Mouse (Mus musculus) right cerebral cortex, postnatal 10 days (tissue): ENCODE data around the gene Tbc1d13.
"Not testable (repeated sequence)": the region's sequence is repeated elsewhere in the genome, so short reads cannot be mapped to it uniquely, and the experiment has no call there.

Source experiments
- DNase-seq, 2 experiments: peaks; one replicate each; pipeline ENCODE4 v3.0.0; 2021; ENCODE audit warnings: low spot score in 2 of 2

The Tbc1d13 gene

DNA sequence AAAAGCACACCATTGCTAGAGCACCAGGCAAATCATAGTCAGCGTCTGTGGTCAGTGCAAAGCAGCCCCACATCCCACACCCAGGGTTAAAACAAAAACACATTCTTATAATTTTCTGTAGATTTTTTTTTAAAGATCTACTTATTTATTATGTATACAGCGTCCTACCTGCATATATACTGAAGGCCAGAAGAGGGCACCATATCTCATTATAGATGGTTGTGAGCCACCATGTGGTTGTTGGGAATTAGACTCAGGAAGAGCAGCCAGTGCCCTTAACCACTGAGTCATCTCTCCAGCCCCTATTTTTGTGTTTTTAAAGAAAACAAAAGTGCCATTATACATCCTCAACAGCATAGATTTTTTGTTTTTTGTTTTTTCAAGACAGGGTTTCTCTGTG lies 4.8 kb upstream of the Tbc1d13 start:
- no peak for DNase-seq

DNA sequence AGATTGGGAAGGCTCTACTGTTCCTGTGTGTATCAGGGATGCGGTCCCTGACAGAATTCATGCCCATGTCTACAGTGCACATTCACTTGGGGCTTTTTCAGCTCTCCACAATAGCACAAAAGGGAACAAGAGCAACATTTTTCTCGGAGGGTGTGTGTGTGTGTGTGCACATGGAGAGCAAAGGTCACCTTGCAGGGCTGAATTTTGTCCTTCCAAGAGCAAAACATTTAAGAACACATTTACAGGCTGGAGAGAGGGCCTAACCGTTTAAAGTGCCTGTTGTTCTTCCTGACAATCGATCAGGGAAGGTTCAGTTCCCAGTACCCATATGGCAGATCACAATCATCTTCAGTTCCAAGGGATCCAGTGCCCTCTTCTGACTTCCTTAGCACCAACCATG lies 3.4 kb upstream of the Tbc1d13 start:
- DNase-seq = no peak

DNA sequence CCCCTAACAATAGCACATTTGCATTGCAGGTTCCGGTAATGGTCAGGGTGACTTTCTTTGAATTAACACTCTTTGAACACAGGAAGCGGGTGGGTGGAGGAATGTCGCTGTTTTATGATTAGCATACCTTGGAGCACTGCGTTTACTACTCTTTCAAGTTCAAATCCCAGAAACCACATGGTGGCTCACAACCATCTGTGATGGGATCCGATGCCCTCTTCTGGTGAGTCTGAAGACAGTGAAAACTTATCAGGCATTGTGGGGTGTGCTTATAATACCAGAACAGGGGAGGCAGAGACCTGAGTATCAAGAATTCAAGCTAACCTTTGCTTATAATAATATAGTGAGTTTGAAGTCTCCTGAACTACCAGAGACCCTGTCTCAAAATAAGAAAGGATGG lies 2.3 kb upstream of the Tbc1d13 start:
- DNase-seq = not testable (repeated sequence)

DNA sequence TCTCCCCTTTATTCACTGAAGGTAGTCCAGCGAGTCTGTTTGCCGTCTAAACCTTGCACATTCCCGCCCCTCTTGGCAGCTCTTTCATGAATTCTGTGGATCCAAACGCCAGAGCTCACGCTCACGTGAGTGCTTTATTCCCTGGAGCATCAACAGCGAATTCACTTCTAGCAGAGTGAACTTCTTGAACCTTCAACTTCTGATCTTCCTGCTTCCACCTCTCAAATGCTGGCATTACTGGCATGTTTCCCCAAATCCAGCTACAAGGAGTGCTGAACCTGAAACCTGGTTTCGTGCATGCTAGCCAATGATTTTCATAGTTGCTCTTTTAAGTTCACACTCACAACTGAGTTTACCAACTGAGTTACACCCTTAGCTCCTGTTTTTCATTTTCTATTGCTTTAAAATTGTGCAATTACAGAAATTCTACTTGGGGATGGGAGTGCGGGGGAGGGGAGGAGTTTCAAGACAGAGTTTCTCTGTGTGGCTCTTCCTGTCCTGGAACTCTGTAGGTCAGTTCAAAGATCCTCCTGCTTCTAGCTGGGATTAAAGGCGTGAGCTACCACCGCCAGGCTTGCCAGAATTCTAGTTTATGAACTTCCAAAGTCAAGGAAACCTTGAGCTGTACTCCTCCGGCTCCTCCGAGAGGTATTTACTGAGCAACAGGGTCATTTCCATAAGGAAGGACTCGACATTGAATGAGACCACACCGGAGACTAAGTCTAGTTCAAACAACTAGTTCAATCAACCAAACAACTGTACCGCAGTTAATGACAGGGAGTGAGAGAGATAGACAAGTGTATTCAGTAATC lies 539 bp upstream of the Tbc1d13 start:
- no peak for DNase-seq

DNA sequence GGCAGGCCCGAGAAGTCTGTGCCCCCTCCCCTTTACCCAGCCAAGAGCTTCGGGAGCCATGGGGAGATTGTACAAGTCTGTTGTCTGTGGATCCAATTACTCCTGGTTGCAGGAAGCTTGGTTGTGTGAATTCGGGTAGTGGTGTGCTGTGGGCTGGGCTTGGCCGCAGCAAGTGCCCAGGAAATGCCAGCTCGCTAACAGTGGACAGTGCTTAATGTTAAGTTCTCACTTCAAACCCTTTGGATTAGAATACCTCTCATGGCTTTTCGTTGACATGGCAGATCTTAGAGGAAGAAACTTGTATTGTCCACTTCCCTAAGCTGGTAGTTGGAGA lies 799 bp downstream of the Tbc1d13 start:
- no peak for DNase-seq

DNA sequence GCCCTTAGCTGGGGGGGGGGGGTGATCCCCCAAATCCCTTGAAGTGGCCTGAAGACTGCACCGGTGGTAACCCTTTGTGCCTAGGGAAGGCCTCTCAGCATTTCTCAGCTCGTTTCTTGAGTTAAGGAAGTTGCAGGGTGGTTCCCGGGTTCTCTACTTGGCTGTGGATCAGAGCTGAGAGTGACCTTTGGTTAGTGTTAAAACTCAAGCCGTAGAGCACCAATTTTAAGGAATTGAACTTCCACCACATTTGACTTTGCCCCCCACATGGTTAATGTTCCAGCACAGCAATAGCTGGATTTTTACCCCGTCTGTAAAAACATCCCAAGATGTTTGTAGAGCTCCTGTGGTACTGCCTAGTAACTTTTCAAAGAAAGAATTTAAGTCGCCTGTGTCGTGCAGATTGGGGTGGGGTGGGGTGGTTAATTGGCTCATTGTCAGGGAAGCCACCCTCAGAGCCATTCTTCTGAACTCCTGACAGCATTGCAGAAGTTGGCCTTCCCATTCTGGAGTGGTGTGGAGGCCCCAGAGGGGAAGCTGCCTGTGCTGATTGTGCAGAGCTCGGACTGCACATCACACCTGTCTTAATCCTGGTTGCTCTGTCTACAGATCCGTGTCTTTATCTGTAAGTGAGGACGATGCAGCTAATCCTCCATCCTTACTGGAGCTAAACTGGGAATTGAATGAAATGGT lies 1.5 kb downstream of the Tbc1d13 start:
- DNase-seq = no peak

DNA sequence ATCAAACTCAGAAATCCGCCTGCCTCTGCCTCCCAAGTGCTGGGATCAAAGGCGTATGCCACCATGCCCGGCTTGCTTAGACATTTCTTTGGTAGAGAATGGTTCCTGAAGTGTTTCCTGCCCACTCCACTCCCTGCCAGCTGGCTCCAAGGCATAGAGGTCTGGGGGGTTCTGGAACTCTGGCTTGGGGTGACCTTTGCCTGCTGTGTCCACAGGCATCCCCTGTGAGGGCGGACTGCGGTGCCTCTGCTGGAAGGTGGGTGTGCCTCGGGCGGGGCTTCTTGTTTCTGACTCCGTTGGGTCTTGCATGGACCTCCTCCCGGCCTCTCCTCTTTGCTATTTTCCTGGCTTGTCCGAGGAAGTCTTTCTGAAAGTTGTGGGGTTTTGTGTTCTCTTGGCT lies 2.9 kb downstream of the Tbc1d13 start:
- no peak for DNase-seq

DNA sequence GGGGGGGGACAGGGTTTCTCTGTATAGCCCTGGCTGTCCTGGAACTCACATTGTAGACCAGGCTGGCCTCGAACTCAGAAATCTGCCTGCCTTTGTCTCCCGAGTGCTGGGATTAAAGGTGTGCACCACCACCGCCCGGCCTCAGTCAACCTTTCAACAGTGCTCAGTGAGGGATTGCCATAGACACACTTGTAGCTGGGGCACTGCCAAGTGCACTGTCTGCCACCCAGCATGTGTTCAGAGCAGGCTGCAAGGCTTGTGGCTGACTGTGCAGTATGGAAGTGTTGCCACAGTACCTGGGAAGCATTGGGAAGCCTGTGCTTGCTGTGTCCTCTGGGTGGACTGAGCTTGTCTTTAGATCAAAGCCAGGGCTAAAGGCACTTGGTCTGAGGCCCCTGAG lies 6.5 kb downstream of the Tbc1d13 start:
- not testable (repeated sequence) for DNase-seq

DNA sequence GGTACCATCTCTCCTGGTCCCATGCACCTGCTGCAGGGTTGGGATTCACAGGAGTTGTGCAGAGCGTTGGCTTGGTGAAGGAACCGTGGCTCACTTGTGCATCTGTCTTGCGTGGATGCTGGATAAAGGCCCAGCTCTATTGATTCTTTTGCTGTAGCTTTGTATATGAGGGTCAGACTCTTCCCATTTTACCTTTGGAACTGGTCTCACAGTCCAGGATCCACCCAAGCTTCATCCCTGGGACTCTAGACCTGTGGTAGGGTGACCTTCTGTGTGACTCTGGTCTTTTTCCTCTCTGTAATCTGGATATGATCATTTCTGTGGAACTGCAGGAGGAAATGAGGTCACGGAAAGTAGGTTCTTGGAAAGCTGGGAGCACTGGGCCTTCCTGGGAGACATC lies 10.9 kb downstream of the Tbc1d13 start:
- DNase-seq = no peak

DNA sequence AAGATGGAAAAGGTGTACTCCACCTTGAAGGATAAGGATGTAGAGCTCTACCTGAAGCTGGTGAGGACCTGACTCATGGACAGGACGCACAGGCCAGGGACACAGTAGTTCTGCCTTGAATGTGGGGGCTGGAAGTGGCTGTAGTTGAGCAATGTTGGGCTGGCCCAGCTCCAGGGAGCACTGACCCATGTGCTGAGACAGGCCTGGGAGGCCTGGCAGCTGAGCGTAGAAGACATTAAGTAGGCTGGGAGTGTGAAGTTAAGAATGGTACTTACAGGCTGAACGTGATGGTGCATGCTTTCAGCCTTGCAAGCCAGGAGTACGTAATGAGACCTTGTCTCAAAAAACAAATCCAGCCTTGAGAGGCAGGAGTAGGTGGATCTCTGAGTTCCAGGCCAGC lies 13.9 kb downstream of the Tbc1d13 start:
- DNase-seq = no peak

DNA sequence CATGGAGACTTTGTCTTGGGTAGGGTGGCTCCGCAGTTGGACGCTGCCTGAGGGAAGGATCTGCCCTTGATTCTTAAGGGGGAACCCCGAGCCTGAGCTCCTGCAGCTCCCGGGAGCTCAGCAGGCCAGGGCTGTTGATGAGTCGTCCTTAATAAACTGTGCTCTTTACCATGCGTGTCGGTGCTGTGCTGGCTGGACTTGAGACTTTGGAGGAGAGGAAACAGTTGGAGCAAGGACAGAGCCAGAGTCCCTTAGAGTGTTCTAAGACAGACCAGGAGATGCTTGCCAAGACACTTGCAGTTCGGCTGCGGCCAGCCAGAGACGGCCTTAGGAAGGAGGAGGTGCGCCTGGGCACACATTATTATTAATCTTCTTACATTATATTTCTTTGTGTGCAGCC lies 18.3 kb downstream of the Tbc1d13 start:
- no peak for DNase-seq

DNA sequence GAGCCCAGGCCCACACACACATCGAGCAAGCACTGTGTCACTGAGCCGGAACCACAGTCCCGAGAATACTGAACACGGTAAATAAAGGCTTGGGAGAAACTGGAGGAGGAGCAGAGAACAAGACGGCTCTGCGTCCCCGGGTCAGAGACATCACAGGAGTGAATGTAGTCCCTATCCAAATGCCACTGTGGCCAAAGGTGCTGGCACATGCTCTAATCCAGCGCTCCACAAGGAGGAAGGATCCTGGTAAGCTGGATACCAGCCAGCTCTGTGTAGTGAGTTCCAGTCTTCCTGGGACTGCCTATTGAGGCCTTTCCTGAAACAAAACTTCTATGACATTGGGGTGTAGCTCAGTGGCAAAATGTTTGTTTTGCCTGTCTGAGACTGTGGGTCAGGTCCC lies 19.1 kb downstream of the Tbc1d13 start:
- DNase-seq = no peak

DNA sequence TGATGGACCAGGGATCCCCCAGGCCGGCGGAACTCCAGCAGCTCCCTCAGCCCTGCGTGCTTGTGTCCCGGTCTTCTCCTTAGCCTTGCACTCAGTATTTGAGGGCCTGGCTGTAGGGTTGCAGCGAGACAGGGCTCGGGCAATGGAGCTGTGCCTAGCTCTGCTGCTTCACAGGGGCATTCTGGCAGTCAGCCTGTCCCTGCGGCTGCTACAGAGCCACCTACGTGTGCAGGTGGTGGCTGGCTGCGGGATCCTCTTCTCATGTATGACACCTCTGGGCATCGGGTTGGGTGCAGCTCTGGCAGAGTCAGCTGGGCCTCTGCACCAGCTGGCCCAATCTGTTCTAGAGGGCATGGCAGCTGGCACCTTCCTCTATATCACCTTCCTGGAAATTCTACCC lies 26.3 kb downstream of the Tbc1d13 start:
- DNase-seq = not testable (repeated sequence)

DNA sequence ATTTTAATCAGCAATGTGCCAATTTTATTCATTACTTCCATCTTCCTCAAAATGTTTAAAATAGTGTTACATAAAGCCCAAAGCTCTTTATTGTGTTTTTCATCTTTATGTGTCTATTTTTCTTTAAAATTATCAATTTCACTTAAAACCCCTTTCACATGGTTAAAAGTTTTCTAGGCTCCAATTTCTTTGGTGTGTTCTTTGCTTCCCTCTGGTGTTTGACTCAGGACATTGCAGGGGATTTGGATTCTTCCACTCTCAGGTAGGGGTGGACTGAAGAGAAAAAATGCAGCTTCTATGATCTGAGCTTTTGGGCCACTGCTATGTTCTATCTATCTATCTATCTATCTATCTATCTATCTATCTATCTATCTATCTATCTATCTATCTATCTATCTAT lies 28.3 kb downstream of the Tbc1d13 start:
- peak in 1 of 2 experiments; percentile 61 for DNase-seq

DNA sequence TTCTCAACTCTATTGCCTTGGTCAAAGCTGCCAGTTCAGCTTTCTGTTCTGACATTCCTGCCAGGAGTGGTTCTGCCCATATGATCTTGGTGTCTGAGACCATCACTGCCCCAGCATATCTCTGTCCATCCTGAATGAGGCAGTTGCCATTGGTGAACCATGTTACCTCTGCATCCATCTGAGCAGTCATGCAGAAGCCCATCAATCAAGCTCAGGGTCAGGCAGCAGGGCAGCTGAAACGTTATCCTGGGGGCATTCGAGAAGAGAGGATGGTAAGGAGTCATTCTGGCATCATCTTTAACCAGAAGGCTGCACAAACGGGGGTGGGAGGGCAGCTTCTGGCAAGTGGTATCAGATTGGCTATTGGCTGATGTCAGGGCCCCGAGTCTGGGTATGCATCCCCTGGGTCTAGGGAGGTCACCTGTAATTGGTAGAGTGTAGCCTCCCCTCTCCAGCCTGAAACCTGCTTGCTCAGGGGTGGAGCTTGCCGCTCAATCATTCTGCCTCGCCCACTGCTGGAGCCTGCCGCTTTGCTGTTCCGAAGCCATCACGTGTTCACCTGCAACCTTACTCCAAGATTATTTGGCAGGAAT lies 30.9 kb downstream of the Tbc1d13 start:
- DNase-seq = no peak

DNA sequence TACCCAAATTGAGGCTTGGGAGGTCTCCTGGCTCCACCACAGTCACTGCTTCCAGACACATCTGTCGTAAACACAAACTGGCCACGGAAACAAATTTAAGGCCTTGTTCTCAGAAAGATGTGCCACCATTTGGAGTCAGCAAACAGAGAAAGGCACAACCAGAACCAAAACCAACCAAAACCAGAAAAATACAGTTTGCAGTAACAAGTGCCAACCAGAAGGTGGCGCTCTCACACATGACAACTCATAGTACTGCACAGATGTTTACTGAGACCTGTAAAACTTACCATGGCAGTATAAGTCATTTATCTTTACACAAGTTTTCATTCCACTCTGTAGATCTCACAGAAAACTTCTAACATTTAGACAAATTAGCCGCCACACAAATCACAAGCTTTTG lies 33.1 kb downstream of the Tbc1d13 start:
- DNase-seq = no peak

DNA sequence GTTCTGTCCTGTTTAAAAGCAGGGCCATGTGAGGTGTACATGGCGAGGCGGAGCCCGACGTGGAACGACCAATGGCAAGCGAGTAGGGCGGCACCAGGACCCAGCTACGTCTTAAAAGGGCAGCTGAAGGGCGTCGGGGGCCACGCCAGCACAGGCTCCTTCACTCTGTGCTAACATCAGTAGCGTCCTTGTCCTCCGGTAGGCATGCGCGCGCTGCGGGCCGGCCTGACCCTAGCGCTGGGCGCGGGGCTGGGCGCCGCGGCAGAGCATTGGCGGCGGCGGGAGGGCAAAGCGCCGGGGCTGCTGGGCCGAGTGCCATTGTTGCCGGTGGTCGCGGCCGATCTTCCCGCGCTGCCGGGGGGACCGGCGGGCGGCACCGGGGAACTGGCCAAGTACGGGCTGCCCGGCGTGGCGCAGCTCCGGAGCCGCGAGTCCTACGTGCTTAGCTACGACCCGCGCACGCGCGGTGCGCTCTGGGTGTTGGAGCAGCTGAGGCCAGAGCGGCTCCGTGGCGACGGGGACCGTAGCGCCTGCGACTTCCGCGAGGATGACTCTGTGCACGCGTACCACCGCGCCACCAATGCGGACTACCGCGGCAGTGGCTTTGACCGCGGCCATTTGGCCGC lies 37.9 kb downstream of the Tbc1d13 start, which contains the start of gene Endog:
Gene Endog (plus strand): TSS at position 123 of the 626 bp plus-strand sequence.
- peak; percentile 94 to 95 for DNase-seq

DNA sequence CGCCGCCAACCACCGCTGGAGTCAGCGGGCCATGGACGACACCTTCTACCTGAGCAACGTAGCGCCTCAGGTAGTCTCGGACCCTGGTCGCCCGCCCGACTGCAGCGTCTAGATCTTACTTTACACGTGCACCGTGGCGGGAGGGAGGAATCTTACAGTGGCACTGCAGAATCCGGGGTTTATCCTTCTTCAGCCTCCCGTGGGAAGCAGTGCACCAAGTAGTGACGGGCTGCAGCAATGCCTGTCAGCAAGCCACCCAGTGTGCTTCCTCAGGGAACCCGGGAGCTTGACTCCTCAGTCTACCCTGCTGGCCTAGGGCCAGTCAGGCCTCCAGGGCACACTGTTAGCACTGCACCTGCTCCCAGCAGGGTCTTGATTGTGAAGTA lies 38.4 kb downstream of the Tbc1d13 start:
- DNase-seq = peak in 1 of 2 experiments; percentile 57

DNA sequence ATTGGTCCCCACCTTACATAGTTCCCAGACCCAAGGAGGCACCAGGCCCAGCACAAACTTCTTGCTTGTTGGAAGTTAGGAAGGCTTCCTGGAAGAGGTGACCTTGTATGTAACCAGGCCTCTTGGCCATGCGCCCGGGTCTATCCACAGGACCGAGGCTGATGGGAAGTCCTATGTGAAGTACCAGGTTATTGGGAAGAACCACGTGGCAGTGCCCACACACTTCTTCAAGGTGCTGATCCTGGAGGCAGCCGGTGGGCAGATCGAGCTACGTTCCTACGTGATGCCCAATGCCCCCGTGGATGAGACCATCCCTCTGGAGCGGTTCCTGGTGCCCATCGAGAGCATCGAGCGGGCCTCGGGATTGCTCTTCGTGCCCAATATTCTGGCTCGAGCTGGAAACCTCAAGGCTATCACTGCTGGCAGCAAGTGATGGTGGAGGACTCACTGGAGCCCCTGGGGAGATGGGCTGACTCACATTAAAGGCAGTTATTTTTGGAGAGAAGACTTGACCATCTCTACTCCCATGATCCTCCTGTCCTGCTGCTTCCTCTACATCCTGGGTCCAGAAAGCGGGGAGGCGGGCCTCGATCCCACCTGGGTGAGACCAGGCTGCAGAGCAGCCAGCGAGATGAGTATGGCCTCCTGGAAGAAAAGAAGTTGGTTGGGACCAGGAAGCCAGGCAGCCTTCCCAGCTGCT lies 40.1 kb downstream of the Tbc1d13 start:
- peak in 1 of 2 experiments; percentile 51 for DNase-seq

DNA sequence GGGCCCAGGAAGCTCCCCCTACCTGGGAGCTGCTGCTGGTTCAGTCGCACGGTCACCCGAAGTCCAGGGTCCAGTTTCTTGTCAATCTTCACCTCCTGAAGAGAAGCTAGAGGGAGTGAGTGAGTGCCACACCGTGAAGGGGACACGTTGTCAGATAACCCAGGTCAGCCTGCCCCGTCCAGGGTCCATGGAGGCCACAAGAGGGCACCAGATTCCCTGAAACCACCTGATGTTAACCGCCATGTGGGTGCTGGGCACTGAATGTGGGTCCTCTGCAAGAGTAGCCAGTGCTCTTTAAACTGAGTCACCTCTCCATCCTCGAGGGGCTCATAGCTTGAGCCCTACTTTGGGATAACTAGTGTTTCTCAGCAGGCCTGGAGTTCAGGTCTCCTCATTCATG lies 42.4 kb downstream of the Tbc1d13 start:
- no peak for DNase-seq

DNA sequence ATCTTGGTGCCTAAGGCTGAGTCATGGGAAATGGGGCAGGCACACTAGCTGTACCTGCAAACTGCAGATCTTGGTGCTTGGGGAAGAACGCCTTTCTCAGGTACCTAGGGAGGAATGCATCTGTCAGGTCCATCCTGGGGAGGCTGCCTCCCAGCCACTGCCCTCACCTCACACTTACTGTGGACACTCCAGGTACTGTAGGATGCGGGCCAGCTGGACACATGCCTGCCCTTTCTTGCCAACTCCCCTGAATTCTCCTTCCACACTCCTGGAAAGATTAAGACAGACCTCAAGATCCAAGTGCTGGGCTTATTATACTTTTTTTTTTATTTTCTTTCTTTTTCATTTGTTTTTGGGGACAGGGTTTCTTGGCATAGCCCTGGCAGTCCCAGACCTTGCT lies 43.0 kb downstream of the Tbc1d13 start:
- DNase-seq = no peak
